Mouse (Mus musculus): ENCODE measurements around the gene Ranbp9. TPM values are rescaled to one million over a fixed set of nuclear protein-coding genes. Genes with fewer than 3 reads are reported as not detected.

Gene Ranbp9
- polyA plus RNA-seq, 1 experiment from 2014 or later = 15.3 TPM

GRCm38 (mm10) chr13:43486501-43487213 lies 5.6 kb upstream of the Ranbp9 start:
- no peak overlapping the region for H3K9ac ChIP-seq (ENCODE audit: low read length)
- H3K4me1 ChIP-seq (replicated peaks; ENCODE audit: control insufficient read depth, insufficient read depth, low read length) = peaks cover 3% of the 10 kb centered on the region; the same call in 1 of the 2 replicates
- 73% methylated on average over 12 of the region's 12 CpGs for WGBS
- H3K27me3 ChIP-seq (ENCODE audit: control insufficient read depth, insufficient read depth, low read length) = no peaks in the 10 kb centered on the region
- no peak for DNase-seq (ENCODE audit: low spot score)
- no peak overlapping the region for H3K27ac ChIP-seq (ENCODE audit: low read depth, low read length)
- no peak overlapping the region for H3K4me2 ChIP-seq (ENCODE audit: low read depth, low read length, severe bottlenecking)
- H3K9me3 ChIP-seq (ENCODE audit: control insufficient read depth, low read length) = no peaks in the 10 kb centered on the region
- no peaks in the 10 kb centered on the region for H3K36me3 ChIP-seq (ENCODE audit: control insufficient read depth, insufficient read depth, low read length)
- no peak overlapping the region for H3K4me3 ChIP-seq (ENCODE audit: low read depth, low read length)
- ATAC-seq (replicated peaks; ENCODE audit: low FRiP score) = no peak

GRCm38 (mm10) chr13:43485278-43485976 lies 4.3 kb upstream of the Ranbp9 start:
- DNase-seq (ENCODE audit: low spot score) = no peak
- no peaks in the 10 kb centered on the region for H3K27me3 ChIP-seq (ENCODE audit: control insufficient read depth, insufficient read depth, low read length)
- no peaks in the 10 kb centered on the region for H3K9me3 ChIP-seq (ENCODE audit: control insufficient read depth, low read length)
- no peak overlapping the region for H3K9ac ChIP-seq (ENCODE audit: low read length)
- H3K4me3 ChIP-seq (ENCODE audit: low read depth, low read length) = no peak overlapping the region
- H3K4me2 ChIP-seq (ENCODE audit: low read depth, low read length, severe bottlenecking) = no peak overlapping the region
- H3K4me1 ChIP-seq (replicated peaks; ENCODE audit: control insufficient read depth, insufficient read depth, low read length) = peaks cover 3% of the 10 kb centered on the region; the same call in 1 of the 2 replicates
- 97% methylated on average over 5 of the region's 5 CpGs for WGBS
- H3K27ac ChIP-seq (ENCODE audit: low read depth, low read length) = no peak overlapping the region
- no peaks in the 10 kb centered on the region for H3K36me3 ChIP-seq (ENCODE audit: control insufficient read depth, insufficient read depth, low read length)
- no peak for ATAC-seq (replicated peaks; ENCODE audit: low FRiP score)

- WGBS = 95% methylated on average over 9 of the region's 9 CpGs
- no peak overlapping the region for H3K4me3 ChIP-seq (ENCODE audit: low read depth, low read length)
- H3K9me3 ChIP-seq (ENCODE audit: control insufficient read depth, low read length) = no peaks in the 10 kb centered on the region
- DNase-seq (ENCODE audit: low spot score) = no peak
- no peaks in the 10 kb centered on the region for H3K36me3 ChIP-seq (ENCODE audit: control insufficient read depth, insufficient read depth, low read length)
- H3K9ac ChIP-seq (ENCODE audit: low read length) = no peak overlapping the region
- H3K4me1 ChIP-seq (replicated peaks; ENCODE audit: control insufficient read depth, insufficient read depth, low read length) = peaks cover 7% of the 10 kb centered on the region; the same call in 1 of the 2 replicates
- ATAC-seq (replicated peaks; ENCODE audit: low FRiP score) = no peak
- no peak overlapping the region for H3K4me2 ChIP-seq (ENCODE audit: low read depth, low read length, severe bottlenecking)
- H3K27ac ChIP-seq (ENCODE audit: low read depth, low read length) = no peak overlapping the region
- no peaks in the 10 kb centered on the region for H3K27me3 ChIP-seq (ENCODE audit: control insufficient read depth, insufficient read depth, low read length)
Observed at GRCm38 (mm10) chr13:43482782-43483181, 1.7 kb upstream of the Ranbp9 start.

GRCm38 (mm10) chr13:43481859-43482245 lies 770 bp upstream of the Ranbp9 start:
- Histone ChIP-seq H3K9ac (ENCODE audit: low read length) (peak overlapping the region; percentile 98), H3K36me3 (ENCODE audit: control insufficient read depth, insufficient read depth, low read length) (no peaks in the 10 kb centered on the region), H3K4me1 (replicated peaks; ENCODE audit: control insufficient read depth, insufficient read depth, low read length) (peaks cover 7% of the 10 kb centered on the region; the same call in 1 of the 2 replicates), H3K27ac (ENCODE audit: low read depth, low read length) (peak overlapping the region; percentile 99; the same call in 1 of the 2 replicates), H3K9me3 (ENCODE audit: control insufficient read depth, low read length) (no peaks in the 10 kb centered on the region), H3K27me3 (ENCODE audit: control insufficient read depth, insufficient read depth, low read length) (no peaks in the 10 kb centered on the region), H3K4me2 (ENCODE audit: low read depth, low read length, severe bottlenecking) (peak overlapping the region; percentile 41), H3K4me3 (ENCODE audit: low read depth, low read length) (peak overlapping the region; percentile 98)
- 43% methylated on average over 6 of the region's 6 CpGs for WGBS
- no peak for DNase-seq (ENCODE audit: low spot score)
- ATAC-seq (replicated peaks; ENCODE audit: low FRiP score) = 0 out of 2 replicates have a peak, but pooled peaks have one; percentile 6

- peak overlapping the region; percentile 98 for H3K4me3 ChIP-seq (ENCODE audit: low read depth, low read length)
Observed at GRCm38 (mm10) chr13:43480595-43480956, 506 bp downstream of the Ranbp9 start.

GRCm38 (mm10) chr13:43479767-43480571 lies 1.1 kb downstream of the Ranbp9 start:
- ATAC-seq (replicated peaks; ENCODE audit: low FRiP score) (0 out of 2 replicates have a peak, but pooled peaks have one; percentile 36), DNase-seq (ENCODE audit: low spot score) (peak; percentile 79)
- under 1% methylated on average over 36 of the region's 36 CpGs for WGBS
- Histone ChIP-seq H3K4me3 (ENCODE audit: low read depth, low read length) (peak overlapping the region; percentile 98), H3K27me3 (ENCODE audit: control insufficient read depth, insufficient read depth, low read length) (no peaks in the 10 kb centered on the region), H3K4me2 (ENCODE audit: low read depth, low read length, severe bottlenecking) (peak overlapping the region; percentile 48), H3K36me3 (ENCODE audit: control insufficient read depth, insufficient read depth, low read length) (no peaks in the 10 kb centered on the region), H3K9ac (ENCODE audit: low read length) (peak overlapping the region; percentile 98), H3K9me3 (ENCODE audit: control insufficient read depth, low read length) (no peaks in the 10 kb centered on the region), H3K4me1 (replicated peaks; ENCODE audit: control insufficient read depth, insufficient read depth, low read length) (peaks cover 7% of the 10 kb centered on the region; the same call in 1 of the 2 replicates), H3K27ac (ENCODE audit: low read depth, low read length) (peak overlapping the region; percentile 99)

More at GRCm38 (mm10) chr13:43480595-43480956, 506 bp downstream of the Ranbp9 start:
- 0% methylated on average over 10 of the region's 67 CpGs for WGBS
- peak overlapping the region; percentile 98 for H3K9ac ChIP-seq (ENCODE audit: low read length)
- peak overlapping the region; percentile 48 for H3K4me2 ChIP-seq (ENCODE audit: low read depth, low read length, severe bottlenecking)
- H3K4me1 ChIP-seq (replicated peaks; ENCODE audit: control insufficient read depth, insufficient read depth, low read length) = peaks cover 7% of the 10 kb centered on the region; the same call in 1 of the 2 replicates
- DNase-seq (ENCODE audit: low spot score) (no peak), ATAC-seq (replicated peaks; ENCODE audit: low FRiP score) (no peak)
- H3K27ac ChIP-seq (ENCODE audit: low read depth, low read length) = peak overlapping the region; percentile 99
- no peaks in the 10 kb centered on the region for H3K36me3 ChIP-seq (ENCODE audit: control insufficient read depth, insufficient read depth, low read length)
- no peaks in the 10 kb centered on the region for H3K27me3 ChIP-seq (ENCODE audit: control insufficient read depth, insufficient read depth, low read length)
- H3K9me3 ChIP-seq (ENCODE audit: control insufficient read depth, low read length) = no peaks in the 10 kb centered on the region

- no peak for DNase-seq (ENCODE audit: low spot score)
- peak overlapping the region; percentile 58 for H3K4me2 ChIP-seq (ENCODE audit: low read depth, low read length, severe bottlenecking)
- no peaks in the 10 kb centered on the region for H3K9me3 ChIP-seq (ENCODE audit: control insufficient read depth, low read length)
- peak overlapping the region; percentile 98 for H3K9ac ChIP-seq (ENCODE audit: low read length)
- H3K27ac ChIP-seq (ENCODE audit: low read depth, low read length) = no peak overlapping the region
- H3K4me3 ChIP-seq (ENCODE audit: low read depth, low read length) = peak overlapping the region; percentile 98
- H3K36me3 ChIP-seq (ENCODE audit: control insufficient read depth, insufficient read depth, low read length) = no peaks in the 10 kb centered on the region
- H3K27me3 ChIP-seq (ENCODE audit: control insufficient read depth, insufficient read depth, low read length) = no peaks in the 10 kb centered on the region
- no peak for ATAC-seq (replicated peaks; ENCODE audit: low FRiP score)
- 6% methylated on average over 6 of the region's 6 CpGs for WGBS
- H3K4me1 ChIP-seq (replicated peaks; ENCODE audit: control insufficient read depth, insufficient read depth, low read length) = peaks cover 7% of the 10 kb centered on the region; the same call in 1 of the 2 replicates
Observed at GRCm38 (mm10) chr13:43479024-43479705, 1.9 kb downstream of the Ranbp9 start.

- H3K4me3 ChIP-seq (ENCODE audit: low read depth, low read length) = peak overlapping the region; percentile 98
- H3K4me2 ChIP-seq (ENCODE audit: low read depth, low read length, severe bottlenecking) = peak overlapping the region; percentile 58
- 41% methylated on average over 8 of the region's 8 CpGs for WGBS
- no peaks in the 10 kb centered on the region for H3K9me3 ChIP-seq (ENCODE audit: control insufficient read depth, low read length)
- no peak overlapping the region for H3K27ac ChIP-seq (ENCODE audit: low read depth, low read length)
- peaks cover 7% of the 10 kb centered on the region; the same call in 1 of the 2 replicates for H3K4me1 ChIP-seq (replicated peaks; ENCODE audit: control insufficient read depth, insufficient read depth, low read length)
- no peaks in the 10 kb centered on the region for H3K27me3 ChIP-seq (ENCODE audit: control insufficient read depth, insufficient read depth, low read length)
- ATAC-seq (replicated peaks; ENCODE audit: low FRiP score) (no peak), DNase-seq (ENCODE audit: low spot score) (no peak)
- H3K36me3 ChIP-seq (ENCODE audit: control insufficient read depth, insufficient read depth, low read length) = no peaks in the 10 kb centered on the region
- H3K9ac ChIP-seq (ENCODE audit: low read length) = peak overlapping the region; percentile 57
Observed at GRCm38 (mm10) chr13:43478586-43478985, 2.5 kb downstream of the Ranbp9 start.
